Mouse (Mus musculus): Measurements from ENCODE around the gene Pak1. TPM values are rescaled to one million over a fixed set of nuclear protein-coding genes. Genes with fewer than 3 reads are reported as not detected.

Gene Pak1
- total RNA-seq, 4 experiments from 2014 or later = 24.1 to 35.7 (median 29.4) TPM

GRCm38 (mm10) chr7:97777191-97777590, 11.2 kb upstream of the Pak1 start:
- no peak for DNase-seq (ENCODE audit: low spot score in 2 of 2)

- no peak for DNase-seq (ENCODE audit: low spot score in 2 of 2)
These were observed 8.1 kb upstream of the Pak1 start for GRCm38 (mm10) chr7:97780222-97780621.

- no peak for DNase-seq (ENCODE audit: low spot score in 2 of 2)
These were observed 7.5 kb upstream of the Pak1 start for GRCm38 (mm10) chr7:97780815-97781214.

- DNase-seq (ENCODE audit: low spot score in 2 of 2) = no peak
These were observed 6.8 kb upstream of the Pak1 start for GRCm38 (mm10) chr7:97781496-97781895.

- DNase-seq (ENCODE audit: low spot score in 2 of 2) = no peak
These were observed 4.8 kb upstream of the Pak1 start for GRCm38 (mm10) chr7:97783523-97783922.

GRCm38 (mm10) chr7:97788669-97789483, 535 bp downstream of the Pak1 start:
- no peak for DNase-seq (ENCODE audit: low spot score in 2 of 2)

GRCm38 (mm10) chr7:97790272-97790671, 1.9 kb downstream of the Pak1 start:
- no peak for DNase-seq (ENCODE audit: low spot score in 2 of 2)

GRCm38 (mm10) chr7:97792324-97792723, 4.0 kb downstream of the Pak1 start:
- DNase-seq (ENCODE audit: low spot score in 2 of 2) = no peak

- no peak for DNase-seq (ENCODE audit: low spot score in 2 of 2)
These were observed 14.8 kb downstream of the Pak1 start for GRCm38 (mm10) chr7:97803116-97803515.

GRCm38 (mm10) chr7:97804245-97805066, 16.1 kb downstream of the Pak1 start:
- DNase-seq (ENCODE audit: low spot score in 2 of 2) = no peak

- DNase-seq (ENCODE audit: low spot score in 2 of 2) = no peak
These were observed 16.7 kb downstream of the Pak1 start for GRCm38 (mm10) chr7:97805067-97805365.

- DNase-seq (ENCODE audit: low spot score in 2 of 2) = no peak
These were observed 21.0 kb downstream of the Pak1 start for GRCm38 (mm10) chr7:97809307-97809706.

GRCm38 (mm10) chr7:97821875-97822274, 33.5 kb downstream of the Pak1 start:
- no peak for DNase-seq (ENCODE audit: low spot score in 2 of 2)

GRCm38 (mm10) chr7:97829091-97829490, 40.8 kb downstream of the Pak1 start:
- DNase-seq (ENCODE audit: low spot score in 2 of 2) = no peak

- no peak for DNase-seq (ENCODE audit: low spot score in 2 of 2)
These were observed 42.4 kb downstream of the Pak1 start for GRCm38 (mm10) chr7:97830739-97831138.

GRCm38 (mm10) chr7:97832987-97833386, 44.6 kb downstream of the Pak1 start:
- DNase-seq (ENCODE audit: low spot score in 2 of 2) = no peak

GRCm38 (mm10) chr7:97838574-97838973, 50.2 kb downstream of the Pak1 start:
- DNase-seq (ENCODE audit: low spot score in 2 of 2) = no peak

GRCm38 (mm10) chr7:97841311-97841710, 53.0 kb downstream of the Pak1 start:
- no peak for DNase-seq (ENCODE audit: low spot score in 2 of 2)

GRCm38 (mm10) chr7:97842332-97842731, 54.0 kb downstream of the Pak1 start:
- no peak for DNase-seq (ENCODE audit: low spot score in 2 of 2)

- DNase-seq (ENCODE audit: low spot score in 2 of 2) = peak; percentile 43 to 68
These were observed 54.6 kb downstream of the Pak1 start for GRCm38 (mm10) chr7:97842806-97843570.

- no peak for DNase-seq (ENCODE audit: low spot score in 2 of 2)
These were observed 56.1 kb downstream of the Pak1 start for GRCm38 (mm10) chr7:97844419-97844818.

GRCm38 (mm10) chr7:97845546-97845945, 57.2 kb downstream of the Pak1 start:
- DNase-seq (ENCODE audit: low spot score in 2 of 2) = no peak

All from gastrocnemius, adult 8-10 months (tissue).